Mouse (Mus musculus) kidney, postnatal 0 days (tissue): ENCODE data around the gene Frmd8. TPM values are rescaled to one million over a fixed set of nuclear protein-coding genes. Genes with fewer than 3 reads are reported as not detected.

Experiments used
- ATAC-seq: fragments of 200-750 bp; cut with Nextera tagmentation; replicated peaks from 2 replicates; pipeline ENCODE4 v1.8.0; 2017; ENCODE audit warnings: low read depth, moderate number of reproducible peaks, moderate TSS enrichment, moderate library complexity; ENCODE audit not compliant: low FRiP score
- DNase-seq: peaks from one replicate; pipeline ENCODE4 v3.0.0-alpha.2; 2016; ENCODE audit warnings: low spot score
- H3K27ac ChIP-seq: fragments of 300-500 bp; sonication (generic); 2 replicates; pipeline ENCODE4 v1.5.1; 2014; ENCODE audit warnings: mild to moderate bottlenecking
- H3K27me3 ChIP-seq: fragments of 300-500 bp; sonication (generic); 2 replicates; pipeline ENCODE4 v1.6.1; 2014; ENCODE audit warnings: low read length, mixed read lengths; ENCODE audit not compliant: insufficient read depth
- H3K36me3 ChIP-seq: fragments of 300-500 bp; sonication (generic); 2 replicates; pipeline ENCODE4 v1.6.1; 2014; ENCODE audit warnings: low read length, mixed read lengths; ENCODE audit not compliant: insufficient read depth
- H3K4me1 ChIP-seq: fragments of 300-500 bp; sonication (generic); replicated peaks from 2 replicates; pipeline ENCODE4 v1.6.1; 2014; ENCODE audit warnings: antibody characterized with exemption, low read length, mixed read lengths; ENCODE audit not compliant: insufficient read depth
- H3K4me2 ChIP-seq: fragments of 300-500 bp; sonication (generic); 2 replicates; pipeline ENCODE4 v1.6.1; 2014; ENCODE audit warnings: mild to moderate bottlenecking, low read length, moderate library complexity, mixed read lengths
- H3K4me3 ChIP-seq: fragments of 300-500 bp; sonication (generic); replicated peaks from 2 replicates; pipeline ENCODE4 v1.5.1; 2014; ENCODE audit warnings: low read depth, low read length
- H3K9ac ChIP-seq: fragments of 300-500 bp; sonication (generic); 2 replicates; pipeline ENCODE4 v1.6.1; 2014; ENCODE audit warnings: low read depth, low read length
- H3K9me3 ChIP-seq: fragments of 300-500 bp; sonication (generic); replicated peaks from 2 replicates; pipeline ENCODE4 v1.6.1; 2016; ENCODE audit warnings: low read length, inconsistent platforms, mixed read lengths
- CTCF ChIP-seq: IDR thresholded peaks from 2 replicates; pipeline ENCODE4 v1.5.1; 2016; ENCODE audit warnings: antibody characterized with exemption, low read depth, mild to moderate bottlenecking, moderate library complexity
- WGBS: fragments of 180-500 bp; shearing (Covaris S2); extraction: QIAGEN DNeasy Blood & Tissue Kit; methylation state at CpG from one replicate; pipeline ENCODE4 v1.1.7; 2014; 5-methylcytosine and 5-hydroxymethylcytosine counted together
- polyA plus RNA-seq: library from polyadenylated mRNA; unstranded; fragments of >200 nt; fragmentation: Nextera tagmentation; extraction: Ambion mirVana; gene quantifications from 2 replicates; pipeline ENCODE4 v1.2.1, GENCODE M21; 2015

The Frmd8 gene
- polyA plus RNA-seq, 1 experiment from 2014 or later, result 31.6 TPM

- no peaks in the 10 kb centered on the region for H3K27me3 ChIP-seq
- H3K4me2 ChIP-seq, result peak overlapping the region; percentile 37
- TF ChIP-seq CTCF, result no peak
- H3K4me3 ChIP-seq, result no peak overlapping the region
- peak overlapping the region; percentile 92 for H3K27ac ChIP-seq
- WGBS, result 74% methylated on average over 3 of the region's 3 CpGs
- no peaks in the 10 kb centered on the region for H3K9me3 ChIP-seq
- peaks cover 18% of the 10 kb centered on the region for H3K4me1 ChIP-seq
- peak overlapping the region; percentile 50; the same call in 1 of the 2 replicates for H3K9ac ChIP-seq
- ATAC-seq (no peak), DNase-seq (no peak)
- 0 out of 2 replicates have a peak, but pooled peaks cover 5% of the 10 kb centered on the region for H3K36me3 ChIP-seq
These were observed 3.8 kb upstream of the Frmd8 start for GRCm38 (mm10) chr19:5878916-5879315.

- Histone ChIP-seq H3K36me3 (0 out of 2 replicates have a peak, but pooled peaks cover 3% of the 10 kb centered on the region), H3K4me3 (0 out of 2 replicates have a peak overlapping the region, but pooled peaks have one; percentile 3), H3K4me2 (peak overlapping the region; percentile 37), H3K9me3 (no peaks in the 10 kb centered on the region), H3K27ac (peak overlapping the region; percentile 92), H3K9ac (peak overlapping the region; percentile 54; the same call in 1 of the 2 replicates), H3K27me3 (no peaks in the 10 kb centered on the region), H3K4me1 (peaks cover 24% of the 10 kb centered on the region)
- ATAC-seq (peak; percentile 56), DNase-seq (peak; percentile 29)
- TF ChIP-seq CTCF, result no peak
- 42% methylated on average over 7 of the region's 7 CpGs for WGBS
These were observed 3.3 kb upstream of the Frmd8 start for GRCm38 (mm10) chr19:5878362-5878722.

GRCm38 (mm10) chr19:5877618-5878361 is 2.7 kb upstream of the Frmd8 start, which contains the start of gene Slc25a45:
TSS of gene Slc25a45 (plus strand) at chr19:5877808.
- H3K9me3 ChIP-seq, result no peaks in the 10 kb centered on the region
- H3K4me2 ChIP-seq, result peak within 1 kb of the TSS; percentile 37
- peak; percentile 71 for ATAC-seq
- WGBS, result 33% methylated on average over 15 of the region's 15 CpGs
- H3K27me3 ChIP-seq, result no peaks in the 10 kb centered on the region
- peak within 1 kb of the TSS; percentile 92 for H3K27ac ChIP-seq
- TF ChIP-seq CTCF, result peak; percentile 84
- peaks cover 8% of the 10 kb centered on the region; the same call in 1 of the 2 replicates for H3K36me3 ChIP-seq
- peak within 1 kb of the TSS; percentile 54 for H3K9ac ChIP-seq
- peak; percentile 91 for DNase-seq
- peaks cover 24% of the 10 kb centered on the region for H3K4me1 ChIP-seq
- H3K4me3 ChIP-seq, result 0 out of 2 replicates have a peak within 1 kb of the TSS, but pooled peaks have one; percentile 3

GRCm38 (mm10) chr19:5874391-5874968 is 594 bp downstream of the Frmd8 start:
- DNase-seq (no peak), ATAC-seq (no peak)
- peak overlapping the region; percentile 80 for H3K4me2 ChIP-seq
- peaks cover 10% of the 10 kb centered on the region; the same call in 1 of the 2 replicates for H3K36me3 ChIP-seq
- WGBS, result 6% methylated on average over 13 of the region's 13 CpGs
- H3K4me1 ChIP-seq, result peaks cover 33% of the 10 kb centered on the region
- H3K9ac ChIP-seq, result peak overlapping the region; percentile 77
- TF ChIP-seq CTCF, result no peak
- peak overlapping the region; percentile 58; the same call in 1 of the 2 replicates for H3K27ac ChIP-seq
- H3K4me3 ChIP-seq, result peak overlapping the region; percentile 72
- H3K9me3 ChIP-seq, result no peaks in the 10 kb centered on the region
- no peaks in the 10 kb centered on the region for H3K27me3 ChIP-seq

- WGBS, result 83% methylated on average over 19 of the region's 19 CpGs
- Histone ChIP-seq H3K9ac (peak overlapping the region; percentile 77; the same call in 1 of the 2 replicates), H3K4me1 (peaks cover 33% of the 10 kb centered on the region), H3K9me3 (no peaks in the 10 kb centered on the region), H3K4me3 (no peak overlapping the region), H3K36me3 (peaks cover 17% of the 10 kb centered on the region; the same call in 1 of the 2 replicates), H3K4me2 (no peak overlapping the region), H3K27me3 (no peaks in the 10 kb centered on the region), H3K27ac (no peak overlapping the region)
- TF ChIP-seq CTCF, result no peak
- no peak for ATAC-seq
- no peak for DNase-seq
These were observed 2.0 kb downstream of the Frmd8 start for GRCm38 (mm10) chr19:5872931-5873556.

- H3K36me3 ChIP-seq, result peaks cover 20% of the 10 kb centered on the region; the same call in 1 of the 2 replicates
- 87% methylated on average over 4 of the region's 4 CpGs for WGBS
- peaks cover 29% of the 10 kb centered on the region for H3K4me1 ChIP-seq
- no peak for TF ChIP-seq CTCF
- no peaks in the 10 kb centered on the region for H3K27me3 ChIP-seq
- H3K4me3 ChIP-seq, result no peak overlapping the region
- ATAC-seq (no peak), DNase-seq (no peak)
- no peak overlapping the region for H3K4me2 ChIP-seq
- no peak overlapping the region for H3K27ac ChIP-seq
- H3K9me3 ChIP-seq, result no peaks in the 10 kb centered on the region
- no peak overlapping the region for H3K9ac ChIP-seq
These were observed 2.5 kb downstream of the Frmd8 start for GRCm38 (mm10) chr19:5872528-5872927.
